Mouse (Mus musculus): ENCODE measurements around the gene Polr2l.

Gene Polr2l

DNA sequence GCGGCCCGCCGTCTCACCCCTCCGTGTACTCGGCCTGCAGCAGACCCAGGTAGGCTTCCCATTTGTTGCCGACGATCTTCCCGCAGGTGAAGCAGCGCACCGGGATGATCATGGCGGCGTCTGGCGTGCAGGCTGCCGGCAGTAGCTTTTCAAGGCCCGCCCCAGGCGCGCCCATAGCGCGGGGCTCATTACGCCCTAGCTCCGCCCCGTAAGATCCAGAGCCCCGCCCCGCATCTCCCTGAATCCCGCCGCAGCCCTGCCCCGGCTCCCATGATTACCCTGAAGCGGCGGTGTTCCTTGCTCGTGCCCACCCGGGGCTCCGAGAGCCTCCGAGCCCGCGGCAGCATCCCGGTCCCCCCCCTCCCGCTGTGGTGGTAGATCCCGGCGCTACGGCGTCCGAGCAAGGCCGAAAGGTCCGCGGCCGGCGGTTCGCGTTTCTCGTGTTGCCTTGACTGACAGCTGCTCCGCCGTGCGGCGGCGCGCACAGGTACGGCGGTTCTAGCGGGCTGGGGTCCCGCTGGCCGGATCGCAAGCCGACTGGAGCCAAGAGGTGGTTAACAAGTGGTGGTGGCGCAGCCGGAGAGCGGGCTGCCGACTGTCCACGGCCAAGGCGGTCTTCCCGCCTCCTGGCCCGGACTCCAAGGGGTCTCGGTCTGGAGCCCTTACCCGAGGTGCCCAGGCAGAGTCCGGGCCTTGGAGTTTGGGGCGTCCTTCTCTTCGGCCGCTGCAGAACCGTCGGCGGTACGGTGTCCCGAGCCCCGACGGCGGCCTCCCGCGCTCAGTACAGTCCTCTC, at the start of gene Polr2l, which contains the start of gene Tspan4:
TSS of gene Polr2l (minus strand) at position 122 of the 794 bp plus-strand sequence.
TSS of gene Tspan4 (plus strand) at position 230 of the 794 bp plus-strand sequence.
- DNase-seq: peak; percentile 80 to 90

DNA sequence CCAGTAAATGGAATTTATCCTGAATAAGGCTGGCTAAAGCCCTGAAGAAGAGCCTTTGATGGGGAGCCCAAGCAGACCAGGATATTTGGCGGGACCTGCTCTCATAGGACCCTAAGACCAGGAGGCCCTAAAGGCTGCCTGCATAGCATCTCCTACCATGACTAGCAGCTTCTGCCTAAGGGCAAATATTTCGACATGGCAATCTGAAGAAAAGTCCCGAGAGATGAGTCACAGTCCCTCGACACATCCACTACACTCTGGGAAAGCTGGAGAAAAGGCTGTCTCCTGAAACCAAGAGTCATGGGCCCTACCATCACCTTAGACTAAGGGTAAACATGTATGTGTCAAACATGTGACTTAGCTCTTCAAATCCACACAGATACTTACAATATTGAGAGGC, 49.3 kb upstream of the Polr2l start:
- no peak for DNase-seq

DNA sequence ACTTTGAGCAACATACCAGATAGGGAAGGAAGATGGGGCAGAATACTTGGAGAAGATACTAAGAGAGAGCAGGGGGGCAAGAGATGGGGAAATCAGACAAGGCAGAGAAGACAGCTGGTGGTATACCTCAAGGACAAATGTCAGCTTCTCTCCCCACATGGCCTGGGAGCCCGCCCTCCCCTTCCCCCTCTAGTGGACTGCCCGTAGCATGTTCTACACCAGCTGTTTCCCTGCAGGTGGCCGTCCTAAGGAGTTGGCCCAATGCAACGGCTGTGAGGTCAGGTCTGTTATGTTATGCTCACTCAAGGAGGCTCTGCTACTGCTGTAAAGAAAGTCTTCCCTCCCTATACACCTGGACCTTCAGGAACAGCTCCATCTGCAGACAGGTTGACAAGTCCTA, 48.1 kb upstream of the Polr2l start:
- peak in 1 of 2 experiments; percentile 29 for DNase-seq

- no peak for DNase-seq
These were observed 44.9 kb upstream of the Polr2l start for GRCm38 (mm10) chr7:141519795-141520194.

DNA sequence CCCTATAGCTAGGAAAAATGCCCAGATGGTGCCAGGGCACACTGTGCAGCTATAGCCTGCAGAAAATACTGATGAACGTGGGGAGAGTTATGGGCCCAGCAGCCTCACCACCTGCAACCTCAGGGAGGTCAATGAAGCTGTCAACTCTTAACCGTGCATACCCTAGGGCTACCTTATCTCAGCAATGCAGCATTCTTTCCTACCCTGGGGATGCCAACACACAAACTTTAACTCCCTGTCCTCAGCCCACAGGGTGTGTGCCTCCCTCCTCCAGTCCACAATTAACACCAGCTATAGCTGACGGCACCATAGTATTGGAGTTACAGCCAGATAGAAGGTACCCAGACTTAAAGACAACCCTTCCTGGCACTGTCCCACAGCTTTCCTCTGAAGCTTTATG, 44.0 kb upstream of the Polr2l start:
- no peak for DNase-seq

- DNase-seq: no peak
These were observed 43.4 kb upstream of the Polr2l start for GRCm38 (mm10) chr7:141518296-141518695.

DNA sequence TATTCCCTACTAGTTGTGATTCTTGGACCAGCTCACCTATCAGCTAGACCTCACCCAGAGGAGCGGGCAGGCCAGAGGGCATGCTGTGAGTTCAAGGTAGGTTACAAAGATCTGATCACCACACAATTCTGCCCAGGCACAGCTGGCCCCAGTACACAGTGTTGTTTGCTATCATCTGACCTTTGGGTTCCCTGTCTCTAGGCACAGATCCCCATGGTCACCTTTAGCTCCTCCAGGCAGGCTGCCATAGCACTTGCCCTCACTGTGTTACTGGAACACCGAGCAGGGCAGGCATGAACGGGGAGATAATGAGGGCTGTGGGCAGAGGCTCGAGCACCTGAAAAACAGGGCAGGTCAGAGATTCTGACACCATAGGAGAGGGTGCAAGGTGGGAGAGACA, 42.7 kb upstream of the Polr2l start:
- no peak for DNase-seq

GRCm38 (mm10) chr7:141510681-141511191, 35.8 kb upstream of the Polr2l start:
- peak; percentile 71 for DNase-seq

- peak; percentile 59 to 71 for DNase-seq
These were observed 35.3 kb upstream of the Polr2l start for GRCm38 (mm10) chr7:141510196-141510595.

GRCm38 (mm10) chr7:141508160-141508559, 33.2 kb upstream of the Polr2l start:
- DNase-seq: no peak

DNA sequence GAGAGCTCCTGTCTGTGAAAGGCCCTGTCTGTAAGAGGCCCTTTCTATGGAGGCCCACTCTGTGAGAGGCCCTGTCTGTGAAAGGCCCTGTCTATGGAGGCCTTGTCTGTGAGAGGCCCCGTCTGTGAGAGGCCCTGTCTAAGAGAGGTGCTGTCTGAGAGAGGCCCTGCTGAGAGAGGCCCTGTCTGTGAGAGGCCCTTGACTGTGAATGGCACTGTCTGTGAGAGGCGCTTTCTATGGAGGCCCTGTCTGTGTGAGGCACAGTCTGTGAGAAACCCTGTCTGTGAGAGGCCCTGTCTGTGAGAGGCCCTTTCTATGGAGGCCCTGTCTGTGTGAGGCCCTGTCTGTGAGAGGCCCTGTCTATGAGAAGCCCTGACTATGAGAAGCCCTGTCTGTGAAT, 31.3 kb upstream of the Polr2l start:
- peak in 1 of 2 experiments; percentile 1 for DNase-seq

DNA sequence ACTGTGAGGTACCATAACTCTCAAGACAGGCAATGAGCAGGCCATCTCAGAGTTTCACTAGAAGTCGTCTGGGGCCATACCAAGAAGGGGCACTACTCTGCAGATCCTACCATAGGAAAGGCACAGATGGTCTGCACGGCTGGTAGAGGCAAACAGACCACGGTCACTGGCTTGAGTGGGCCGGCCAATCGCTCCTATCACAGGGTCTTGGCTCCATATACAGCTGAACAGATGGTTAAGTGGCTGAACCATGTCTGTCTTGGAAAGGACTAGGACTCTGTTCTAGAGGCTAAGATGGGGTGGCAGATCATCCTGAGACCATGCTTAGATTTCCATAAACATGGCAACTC, 27.6 kb upstream of the Polr2l start:
- peak; percentile 74 to 83 for DNase-seq

GRCm38 (mm10) chr7:141501820-141502555, 27.1 kb upstream of the Polr2l start:
- peak; percentile 22 to 27 for DNase-seq

DNA sequence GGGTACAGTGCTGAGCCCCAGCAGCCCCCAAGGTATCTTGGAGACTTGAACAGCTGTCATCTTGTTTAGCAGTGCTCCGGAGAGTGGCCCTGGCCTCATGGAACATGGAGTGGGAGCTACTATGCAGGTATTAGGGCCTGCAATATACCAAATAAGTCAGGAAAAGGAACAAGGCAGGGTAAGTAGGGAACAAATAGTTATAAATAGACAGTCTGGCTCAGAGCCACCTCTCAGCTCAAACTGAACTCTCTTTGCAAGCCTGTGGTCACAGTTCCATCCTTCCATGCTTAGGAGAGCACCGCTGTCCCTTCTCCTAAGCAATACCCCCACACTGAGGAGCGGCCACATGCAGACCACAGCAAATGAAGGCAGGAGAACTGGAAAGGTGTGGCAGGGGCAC, 22.7 kb upstream of the Polr2l start:
- peak; percentile 30 to 38 for DNase-seq

DNA sequence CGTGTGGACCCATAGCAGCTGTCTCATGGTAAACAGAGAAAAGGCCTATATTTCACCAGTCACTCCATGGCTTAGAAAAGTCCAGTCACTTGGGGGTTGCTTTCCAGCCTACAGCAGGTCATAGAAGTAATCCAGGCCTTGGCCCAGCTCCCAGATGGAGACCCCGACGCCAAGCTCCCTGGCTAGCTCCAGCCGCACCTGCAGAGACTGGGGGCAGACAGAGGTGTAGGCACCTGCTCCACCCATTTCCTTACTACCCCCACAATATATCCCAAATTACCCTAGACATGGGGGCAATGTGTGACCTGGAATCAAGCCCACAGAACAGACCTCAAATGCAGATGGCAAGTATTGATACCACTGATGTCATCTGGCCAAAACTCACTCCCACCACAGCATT, 21.0 kb upstream of the Polr2l start:
- DNase-seq: peak; percentile 17 to 27

DNA sequence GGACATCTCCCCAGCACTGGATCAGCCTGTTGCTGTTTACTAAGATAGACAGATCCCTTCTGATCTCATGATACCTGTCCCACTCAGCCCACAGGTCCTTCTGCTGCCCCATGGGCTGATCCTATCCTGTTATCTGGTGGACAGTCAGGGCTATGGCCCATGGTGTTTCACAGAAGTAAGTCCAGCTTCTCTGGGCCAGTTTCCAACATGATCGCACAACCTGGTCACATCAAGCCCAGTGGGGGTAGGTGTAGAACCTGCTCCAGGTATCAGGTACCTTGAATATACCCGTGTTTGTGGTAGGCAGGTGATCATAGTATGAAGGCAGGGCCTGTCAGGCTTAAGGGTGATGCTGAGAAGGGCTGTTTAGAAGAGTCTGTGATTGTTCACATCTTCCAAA, 20.4 kb upstream of the Polr2l start:
- DNase-seq: peak in 1 of 2 experiments; percentile 30

- DNase-seq: no peak
These were observed 18.8 kb upstream of the Polr2l start for GRCm38 (mm10) chr7:141493729-141494128.

DNA sequence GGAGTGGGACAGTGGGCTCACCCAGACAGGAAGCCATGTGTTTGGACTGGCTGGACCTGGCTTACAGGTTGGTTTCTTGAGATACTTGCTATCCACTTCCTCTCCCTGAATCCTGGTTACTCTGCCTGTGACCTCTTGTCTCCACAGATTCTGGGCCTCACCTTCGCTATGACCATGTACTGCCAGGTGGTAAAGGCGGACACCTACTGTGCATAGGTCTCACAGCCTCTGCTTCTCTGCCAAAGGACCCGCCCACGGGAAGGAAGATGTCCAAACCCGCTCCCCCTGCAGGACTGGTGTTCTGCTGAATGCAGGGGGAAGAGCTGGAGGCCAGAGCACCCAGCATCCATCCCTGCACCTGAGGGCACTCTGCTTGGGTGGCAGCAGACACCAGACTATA, 17.8 kb upstream of the Polr2l start:
- peak; percentile 70 to 76 for DNase-seq

- no peak for DNase-seq
These were observed 16.2 kb upstream of the Polr2l start for GRCm38 (mm10) chr7:141491151-141491550.

- no peak for DNase-seq
These were observed 12.2 kb upstream of the Polr2l start for GRCm38 (mm10) chr7:141487141-141487540.

GRCm38 (mm10) chr7:141486239-141486638, 11.3 kb upstream of the Polr2l start:
- no peak for DNase-seq

- peak; percentile 95 for DNase-seq
These were observed 10.7 kb upstream of the Polr2l start for GRCm38 (mm10) chr7:141485606-141486005.

- no peak for DNase-seq
These were observed 10.3 kb upstream of the Polr2l start for GRCm38 (mm10) chr7:141485186-141485585.

All from cerebellum, adult 18-20 months (tissue).